Mouse (Mus musculus) monocyte, adult 5-6 weeks (primary cell): Measurements from ENCODE around the gene Hoxb1. TPM values are rescaled to one million over a fixed set of nuclear protein-coding genes. Genes with fewer than 3 reads are reported as not detected.

ENCODE experiments used
- ATAC-seq: fragments of 153-309, 156-312 bp; replicated peaks from 2 replicates; pipeline ENCODE4 v1.8.0; 2017; ENCODE audit warnings: mild to moderate bottlenecking; ENCODE audit not compliant: low TSS enrichment, insufficient number of reproducible peaks, severe bottlenecking, poor library complexity, low FRiP score
- total RNA-seq: library from RNA; stranded (forward); fragments of 200-1000, 200-491, 200-594 nt; gene quantifications from 3 replicates; pipeline ENCODE4 v1.2.3, GENCODE M21; 2017

Hoxb1 gene
- total RNA-seq: not detected in 3 replicates

DNA sequence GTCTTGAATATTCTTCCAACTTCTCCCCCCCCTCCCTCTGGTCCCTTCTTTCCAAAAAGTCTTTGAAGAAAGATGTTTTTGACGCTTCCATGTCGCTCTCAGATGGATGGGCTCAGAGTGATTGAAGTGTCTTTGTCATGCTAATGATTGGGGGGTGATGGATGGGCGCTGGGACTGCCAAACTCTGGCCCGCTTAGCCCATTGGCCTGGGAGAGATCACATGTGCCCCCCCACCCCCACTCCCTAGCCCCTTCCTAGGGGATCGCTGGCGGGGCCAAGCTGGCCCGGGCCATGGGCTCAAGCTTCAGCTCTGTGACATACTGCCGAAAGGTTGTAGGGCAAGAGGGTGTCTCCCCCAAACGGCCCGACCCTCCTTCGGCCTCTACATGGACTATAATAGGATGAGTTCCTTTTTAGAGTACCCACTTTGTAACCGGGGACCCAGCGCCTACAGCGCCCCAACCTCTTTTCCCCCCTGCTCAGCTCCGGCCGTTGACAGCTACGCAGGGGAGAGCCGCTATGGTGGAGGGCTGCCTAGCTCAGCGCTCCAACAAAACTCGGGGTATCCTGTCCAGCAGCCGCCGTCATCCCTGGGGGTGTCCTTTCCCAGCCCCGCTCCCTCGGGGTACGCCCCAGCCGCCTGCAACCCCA is at the start of gene Hoxb1:
Gene Hoxb1 (plus strand): TSS at position 312 of the 651 bp plus-strand sequence.
- no peak for ATAC-seq

- no peak for ATAC-seq
Measured at GRCm38 (mm10) chr11:96316696-96317607, 48.6 kb upstream of the Hoxb1 start.

GRCm38 (mm10) chr11:96317608-96318367 is 47.8 kb upstream of the Hoxb1 start, which contains the start of gene Hoxb4:
TSS of gene Hoxb4 (plus strand) at chr11:96318267.
- peak; percentile 48 for ATAC-seq

- ATAC-seq: peak; percentile 86
Measured at GRCm38 (mm10) chr11:96318368-96319070, 47.0 kb upstream of the Hoxb1 start.

DNA sequence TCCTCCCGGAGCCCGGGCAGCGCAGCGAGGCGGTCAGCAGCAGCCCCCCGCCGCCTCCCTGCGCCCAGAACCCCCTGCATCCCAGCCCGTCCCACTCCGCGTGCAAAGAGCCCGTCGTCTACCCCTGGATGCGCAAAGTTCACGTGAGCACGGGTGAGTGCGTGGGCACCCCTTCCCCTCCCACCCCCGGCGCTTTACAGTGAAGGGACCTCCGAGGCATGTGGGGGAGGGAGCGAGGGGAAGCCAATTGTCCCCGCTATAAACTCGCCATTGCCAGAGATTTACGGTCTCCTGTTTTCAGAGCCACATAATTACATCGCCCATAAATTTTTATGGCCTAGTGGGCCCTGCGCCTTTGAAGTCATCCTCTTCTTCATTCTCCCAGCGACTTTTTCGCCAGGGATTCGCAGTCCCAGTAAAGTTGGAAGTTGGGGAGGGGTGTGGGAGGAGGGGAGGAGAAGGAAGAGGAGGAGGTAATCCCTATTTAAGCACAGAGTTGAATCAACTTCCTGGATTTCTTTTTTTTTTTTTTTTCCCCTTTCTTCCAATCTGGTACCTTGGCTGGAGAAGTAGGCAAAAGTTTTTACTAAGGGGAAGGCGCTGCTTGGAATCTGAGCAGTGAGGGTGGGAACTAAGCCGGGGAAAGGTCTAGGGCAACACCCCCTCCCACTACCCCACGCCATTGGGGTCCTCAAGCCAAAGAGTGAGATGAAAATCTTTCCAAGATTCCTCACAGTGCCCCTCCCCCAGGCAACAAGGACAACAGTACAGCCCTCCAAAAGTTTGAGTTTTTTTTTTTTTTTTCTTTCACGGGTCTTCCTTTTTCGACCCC is 46.3 kb upstream of the Hoxb1 start:
- ATAC-seq: no peak

DNA sequence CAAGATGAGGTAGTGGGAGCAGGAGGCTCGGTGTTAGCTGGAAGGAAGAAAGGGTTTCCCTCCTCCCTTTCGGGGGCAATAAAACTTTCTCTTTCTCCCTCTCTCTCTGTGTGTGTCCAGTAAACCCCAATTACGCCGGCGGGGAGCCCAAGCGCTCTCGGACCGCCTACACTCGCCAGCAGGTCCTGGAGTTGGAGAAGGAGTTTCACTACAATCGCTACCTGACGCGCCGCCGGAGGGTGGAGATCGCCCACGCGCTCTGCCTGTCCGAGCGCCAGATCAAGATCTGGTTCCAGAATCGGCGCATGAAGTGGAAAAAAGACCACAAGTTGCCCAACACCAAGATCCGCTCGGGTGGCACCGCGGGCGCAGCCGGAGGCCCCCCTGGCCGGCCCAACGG is 45.6 kb upstream of the Hoxb1 start:
- no peak for ATAC-seq

DNA sequence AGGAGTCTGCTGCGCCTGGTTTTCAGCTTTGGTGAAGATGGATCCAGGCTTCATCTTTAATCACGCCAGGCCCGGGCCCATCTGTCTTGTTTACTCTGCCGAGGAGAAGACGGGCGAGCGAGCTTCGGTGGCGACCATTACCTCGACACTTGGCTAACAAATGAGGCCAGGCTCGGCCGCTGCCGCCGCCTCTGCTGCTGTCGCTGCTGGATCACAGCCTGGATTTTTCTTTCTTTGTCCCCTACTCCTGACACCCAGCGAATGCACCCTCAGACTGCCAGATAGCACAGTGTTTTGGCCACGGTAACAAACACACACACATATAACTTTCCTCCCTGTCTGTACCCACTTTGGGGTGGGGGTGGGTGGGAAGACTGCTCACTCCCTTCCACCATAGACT is 44.9 kb upstream of the Hoxb1 start:
- ATAC-seq: no peak

- ATAC-seq: no peak
Measured at GRCm38 (mm10) chr11:96321846-96322245, 43.7 kb upstream of the Hoxb1 start.

GRCm38 (mm10) chr11:96322738-96323137 is 42.8 kb upstream of the Hoxb1 start:
- ATAC-seq: no peak

DNA sequence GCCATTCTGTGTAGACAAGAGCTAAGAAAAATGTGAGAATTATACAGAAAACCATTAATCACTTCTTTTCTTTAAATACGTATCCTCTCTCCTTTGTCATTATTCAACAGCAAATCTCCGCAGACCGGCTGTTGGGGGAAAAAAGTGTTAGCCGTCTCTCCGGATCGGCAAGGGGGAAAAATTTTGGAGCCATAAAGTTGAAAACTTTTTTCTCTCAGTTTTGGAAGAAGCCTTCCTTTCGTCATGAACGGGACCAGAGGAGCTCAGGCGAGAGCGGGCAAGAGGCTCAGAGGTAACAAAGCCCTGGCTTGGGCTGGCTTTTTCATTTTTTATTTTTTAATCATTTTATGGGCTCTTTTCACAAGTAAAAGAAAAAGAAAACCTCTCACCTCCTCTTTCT is 42.4 kb upstream of the Hoxb1 start, which contains the start of gene Hoxb3:
Gene Hoxb3 (plus strand): TSS at position 173 of the 400 bp plus-strand sequence.
- ATAC-seq: no peak

DNA sequence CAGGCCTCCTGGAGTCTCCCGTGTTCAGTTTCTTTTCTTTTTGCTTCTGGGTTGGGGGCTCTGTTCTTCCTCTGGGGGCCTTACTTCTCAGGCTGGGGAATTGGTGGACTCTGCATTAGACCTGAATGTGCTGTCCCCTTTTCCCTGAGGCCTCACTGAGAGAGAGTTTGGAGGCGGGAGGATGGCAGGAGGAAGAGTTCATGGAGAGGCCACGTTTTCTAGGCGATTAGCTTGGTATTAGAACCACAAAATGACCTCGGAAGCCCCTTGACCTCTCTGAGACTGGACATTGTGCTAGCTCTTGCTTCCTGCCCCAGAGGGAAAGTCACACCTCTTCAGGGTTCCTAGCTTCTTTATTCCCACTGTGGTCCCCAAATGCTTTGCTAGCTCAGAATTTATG is 41.4 kb upstream of the Hoxb1 start:
- no peak for ATAC-seq

DNA sequence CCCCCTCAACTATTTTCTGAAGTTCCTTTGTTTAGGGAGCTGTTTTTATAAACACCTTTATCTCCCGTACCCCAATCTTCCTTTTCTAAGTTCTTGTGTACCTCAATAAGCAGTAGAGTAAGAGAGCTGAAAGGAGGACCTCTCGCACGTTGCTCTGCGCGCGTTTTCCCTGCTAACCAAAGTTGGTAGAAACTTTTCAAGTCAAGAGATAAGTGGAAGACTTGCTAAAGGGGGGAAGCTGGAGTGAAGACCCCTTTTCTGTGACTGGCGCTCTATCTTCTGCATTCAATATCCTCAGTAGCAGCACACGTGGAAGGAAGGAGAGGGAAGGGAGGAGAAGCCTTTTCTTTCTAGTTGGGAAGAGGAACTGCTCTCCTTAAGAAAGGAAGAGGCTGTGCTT is 40.6 kb upstream of the Hoxb1 start:
- no peak for ATAC-seq

DNA sequence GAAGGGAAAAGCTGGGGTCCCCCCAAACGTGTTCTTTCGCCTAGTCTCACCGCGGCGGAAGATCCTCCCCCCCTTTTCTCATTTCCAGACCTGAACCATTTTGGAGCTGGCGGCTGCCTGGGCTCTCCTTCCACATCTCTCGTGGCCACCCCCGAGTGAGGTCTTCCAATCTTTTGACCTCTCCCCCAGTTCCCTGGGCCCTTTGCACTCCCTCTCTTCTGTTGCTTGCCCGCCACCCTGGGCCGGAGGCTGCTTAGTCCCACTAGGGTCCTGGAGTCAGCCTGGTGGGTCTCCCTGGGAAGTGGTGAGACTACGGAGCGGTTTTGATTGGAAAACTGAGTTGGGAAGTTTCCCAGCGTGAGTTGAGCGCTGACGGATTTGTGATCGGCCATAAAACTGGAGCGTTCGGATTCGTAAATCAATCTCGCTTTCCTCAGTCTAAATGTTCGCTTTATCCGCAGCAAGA is 39.8 kb upstream of the Hoxb1 start:
- no peak for ATAC-seq

- ATAC-seq: no peak
Measured at GRCm38 (mm10) chr11:96326705-96327104, 38.8 kb upstream of the Hoxb1 start.

GRCm38 (mm10) chr11:96327122-96327521 is 38.4 kb upstream of the Hoxb1 start:
- ATAC-seq: no peak

DNA sequence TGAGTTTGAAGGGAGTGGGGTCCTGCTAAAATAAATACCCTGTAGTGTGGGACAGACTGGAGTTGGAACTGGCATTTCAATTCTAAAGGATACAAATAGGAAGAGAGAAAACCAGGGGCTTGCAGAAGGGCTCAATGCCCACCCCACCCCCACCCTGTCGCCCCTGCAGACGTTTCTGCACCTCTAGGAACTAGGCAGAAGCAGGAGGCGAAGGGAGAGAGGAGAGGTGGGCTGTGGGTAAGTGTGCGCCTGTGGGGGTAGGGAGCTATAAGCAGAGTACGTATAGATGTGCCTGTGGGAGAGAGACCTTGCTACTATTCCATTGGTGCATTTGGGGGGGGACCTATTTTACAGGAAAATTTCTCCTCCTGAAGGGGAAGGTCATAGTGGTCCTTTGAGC is 37.8 kb upstream of the Hoxb1 start:
- ATAC-seq: no peak

GRCm38 (mm10) chr11:96328605-96329004 is 36.9 kb upstream of the Hoxb1 start:
- no peak for ATAC-seq

- ATAC-seq: no peak
Measured at GRCm38 (mm10) chr11:96332105-96332504, 33.4 kb upstream of the Hoxb1 start.
